Mouse (Mus musculus): ENCODE measurements around the gene Cdc42ep4. TPM values are rescaled to one million over a fixed set of nuclear protein-coding genes. Genes with fewer than 3 reads are reported as not detected.

The Cdc42ep4 gene
- total RNA-seq, 2 experiments from 2014 or later, result 42.1 to 46.9 TPM

DNA sequence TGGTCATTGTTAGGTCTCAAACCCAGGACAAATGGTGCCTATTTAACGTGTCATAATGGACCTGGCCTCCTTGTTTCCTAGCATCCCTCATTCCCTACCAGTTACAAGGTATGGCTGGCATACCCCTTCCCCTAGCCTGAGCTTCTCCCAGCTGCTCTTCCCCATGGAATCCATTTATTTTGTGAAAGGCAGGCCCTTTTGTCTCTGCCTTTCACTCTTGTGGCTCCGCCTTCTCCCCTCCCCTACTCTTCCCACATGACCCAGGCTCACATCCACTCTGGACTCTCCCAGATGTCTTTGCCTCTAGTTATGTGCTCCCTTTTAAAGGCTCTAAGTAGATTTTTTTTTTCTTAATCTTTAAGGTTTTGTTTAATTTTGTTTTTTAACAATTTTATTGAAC is 64.7 kb downstream of the Cdc42ep4 start:
- no peak for DNase-seq (ENCODE audit: low spot score in 2 of 2)

DNA sequence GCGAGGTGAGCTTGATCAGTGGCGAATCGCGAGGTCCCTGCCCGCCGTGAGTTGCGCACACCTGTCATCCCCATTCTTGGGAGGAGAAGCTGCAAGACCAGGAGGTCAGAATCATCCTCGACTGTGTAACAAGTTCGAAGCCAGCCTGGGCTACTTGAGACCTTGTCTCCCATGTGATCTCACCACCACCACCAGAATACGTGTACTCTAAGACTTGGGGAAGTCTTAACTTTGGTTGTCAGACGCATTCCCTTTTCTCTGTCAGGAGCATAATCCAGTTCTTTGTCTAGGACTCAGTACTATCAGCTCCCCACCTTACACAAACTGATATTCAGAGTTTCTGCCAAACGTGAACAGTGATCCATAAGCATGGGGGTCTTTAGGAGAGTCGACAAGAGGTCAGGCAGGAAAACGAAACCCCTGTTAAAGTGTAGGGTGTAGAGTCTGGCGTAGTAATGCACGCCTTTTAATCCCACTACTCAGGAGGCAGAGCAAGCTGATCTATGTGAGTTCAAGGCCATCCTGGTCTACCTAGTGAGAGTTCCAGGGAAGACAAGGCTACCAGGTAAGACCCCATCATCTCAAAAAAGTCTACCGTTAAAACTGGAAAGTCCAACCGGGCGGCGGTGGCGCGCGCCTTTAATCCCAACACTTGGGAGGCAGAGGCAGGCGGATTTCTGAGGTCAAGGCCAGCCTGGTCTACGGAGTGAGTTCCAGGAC is 66.8 kb downstream of the Cdc42ep4 start:
- no peak for DNase-seq (ENCODE audit: low spot score in 2 of 2)

DNA sequence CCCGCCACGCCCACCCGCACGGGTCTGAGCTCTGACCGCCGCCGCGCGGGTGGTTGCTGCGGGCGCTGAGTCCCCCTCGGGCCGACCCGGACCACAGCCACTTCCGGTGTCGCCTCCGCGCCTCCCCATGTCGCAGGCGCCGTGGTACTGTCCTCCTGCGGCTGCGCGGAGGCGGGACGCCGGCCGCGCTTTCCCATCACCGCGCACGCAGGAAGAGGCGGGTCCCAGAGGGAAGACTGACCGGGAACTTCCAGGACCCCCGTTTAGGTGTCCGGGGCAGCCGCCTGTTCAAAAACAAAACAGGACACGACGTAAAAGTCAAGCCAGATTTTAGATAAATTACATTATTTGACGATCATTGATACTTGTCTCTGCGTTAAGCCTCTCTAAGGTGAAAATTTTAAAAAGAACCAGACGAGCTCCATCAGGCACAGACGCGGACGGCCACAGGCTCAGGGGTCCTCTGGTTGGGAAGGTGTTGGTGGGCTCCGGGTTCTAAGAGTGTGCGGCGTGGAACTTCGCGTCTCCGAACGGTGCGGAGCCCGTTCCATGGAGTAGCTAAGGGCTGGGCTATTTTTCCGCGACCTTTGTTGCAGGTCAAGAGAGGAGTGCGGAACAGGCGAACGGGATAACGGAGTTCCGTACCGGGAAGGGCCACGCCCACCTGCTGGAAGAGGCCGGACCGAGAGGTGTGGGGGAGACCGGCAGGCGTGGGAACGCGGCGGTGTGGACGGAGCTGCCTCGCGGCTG is 67.5 kb downstream of the Cdc42ep4 start, which contains the start of the genes Fam104a and D11Wsu47e:
TSS of gene Fam104a (minus strand) at position 199 of the 750 bp plus-strand sequence.
TSS of gene D11Wsu47e (plus strand) at position 456 of the 750 bp plus-strand sequence.
- DNase-seq (ENCODE audit: low spot score in 2 of 2), result peak; percentile 97

DNA sequence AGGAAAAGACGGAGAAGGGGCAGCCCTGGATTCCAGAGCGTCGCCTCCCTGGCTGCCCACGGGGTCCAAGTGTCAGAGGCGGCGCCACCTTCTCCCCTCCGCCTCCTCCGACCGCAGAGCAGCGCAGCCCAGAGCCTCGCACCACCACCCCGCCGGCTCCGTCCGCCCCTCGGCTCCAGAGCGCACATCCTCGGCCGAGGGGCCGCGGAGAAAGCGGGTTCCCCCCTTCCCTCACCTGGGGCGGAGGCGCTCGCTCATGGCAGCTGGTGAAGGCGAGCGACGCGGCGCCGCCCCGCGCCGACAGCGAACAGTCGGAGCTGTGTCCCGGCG is 68.1 kb downstream of the Cdc42ep4 start:
- DNase-seq (ENCODE audit: low spot score in 2 of 2), result no peak

DNA sequence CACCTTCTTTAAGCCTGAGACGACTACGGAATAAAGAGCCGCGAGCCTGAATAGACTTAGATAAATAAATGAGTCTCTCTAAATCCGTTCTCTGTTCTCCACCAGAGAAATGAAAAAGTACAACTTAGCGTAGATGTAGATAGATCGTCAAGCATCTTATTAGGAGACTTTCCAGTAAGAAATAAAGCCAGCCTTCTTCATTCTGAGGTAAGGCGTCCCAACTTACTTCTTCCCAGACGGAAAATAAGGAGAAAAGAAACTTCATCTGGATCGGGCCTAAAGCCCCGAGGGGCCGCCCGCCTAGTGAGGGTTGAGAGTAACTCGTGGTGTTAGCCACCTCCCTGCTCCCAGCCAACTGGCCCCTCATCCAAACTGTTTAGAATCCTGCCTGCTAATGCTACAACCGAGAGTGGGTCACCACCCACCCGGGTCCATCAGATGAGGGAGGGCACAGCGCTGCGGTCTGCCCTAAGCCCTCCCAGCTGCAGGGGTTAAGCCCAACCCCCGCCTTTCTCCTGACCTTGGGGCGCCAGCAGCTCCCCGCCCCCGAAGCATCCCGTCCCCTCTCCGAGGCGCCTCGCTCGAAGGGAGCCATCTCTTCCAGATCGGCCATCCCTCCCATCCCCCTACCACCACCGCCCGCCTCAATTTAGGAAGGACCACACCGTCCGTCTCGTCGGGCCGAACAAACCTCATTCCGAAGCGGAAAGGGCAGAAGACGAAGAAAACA is 68.6 kb downstream of the Cdc42ep4 start:
- peak; percentile 29 to 48 for DNase-seq (ENCODE audit: low spot score in 2 of 2)

DNA sequence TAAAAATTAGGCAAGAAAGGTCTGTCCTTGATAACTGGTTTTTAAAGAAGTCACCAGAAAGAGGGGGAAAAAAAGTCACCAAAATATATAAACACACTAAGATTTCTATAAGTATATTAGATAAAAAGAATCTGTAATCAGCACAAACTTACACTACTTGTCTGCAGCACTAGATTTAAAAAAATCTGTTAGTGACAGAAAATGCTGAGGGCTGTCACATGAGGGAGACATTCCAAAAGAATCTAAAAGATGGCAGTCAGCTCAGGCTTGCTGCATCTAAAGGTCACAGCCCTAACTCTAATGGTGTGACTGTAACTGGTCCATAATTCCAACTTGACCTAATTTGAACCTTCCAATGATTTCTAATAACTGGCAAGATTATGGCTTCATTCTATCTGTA is 69.7 kb downstream of the Cdc42ep4 start:
- no peak for DNase-seq (ENCODE audit: low spot score in 2 of 2)

DNA sequence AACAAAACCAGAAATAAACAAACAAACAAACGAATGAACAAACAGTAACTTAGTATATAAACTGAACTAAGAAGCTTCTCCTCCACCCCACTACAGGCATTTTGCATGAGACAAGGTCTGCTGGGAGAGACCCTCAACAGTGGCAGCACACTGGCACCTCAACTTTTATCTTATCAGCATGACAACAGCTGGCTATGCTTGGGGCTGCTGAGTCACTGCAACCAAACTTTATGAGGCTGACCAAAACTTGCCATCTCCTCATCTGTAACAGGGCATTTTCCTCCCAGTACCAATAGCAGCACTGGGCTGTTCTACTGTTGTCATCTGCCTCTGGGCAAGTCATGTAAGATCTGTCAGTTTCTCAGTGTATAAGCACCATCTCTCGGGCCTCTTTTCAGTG is 70.7 kb downstream of the Cdc42ep4 start:
- DNase-seq (ENCODE audit: low spot score in 2 of 2), result no peak

DNA sequence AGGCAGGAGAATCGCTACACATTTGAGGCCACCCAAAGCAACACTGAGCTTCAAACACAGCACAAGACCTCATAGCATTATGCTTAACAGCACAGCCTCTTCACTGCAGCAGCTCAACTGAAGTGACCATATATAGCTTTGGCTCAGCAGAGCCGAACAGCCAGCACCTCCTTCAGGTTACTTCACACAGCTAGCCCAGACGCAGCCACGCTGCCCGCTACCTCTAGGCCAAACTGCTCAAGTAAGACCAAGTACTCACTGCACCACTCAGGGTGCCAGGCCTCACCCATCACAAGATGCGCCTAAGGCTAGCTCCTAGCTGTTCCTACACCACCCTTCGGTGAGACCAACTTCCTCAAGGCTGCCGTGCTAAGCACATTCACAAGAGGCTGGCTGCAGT is 73.3 kb downstream of the Cdc42ep4 start:
- DNase-seq (ENCODE audit: low spot score in 2 of 2), result no peak

DNA sequence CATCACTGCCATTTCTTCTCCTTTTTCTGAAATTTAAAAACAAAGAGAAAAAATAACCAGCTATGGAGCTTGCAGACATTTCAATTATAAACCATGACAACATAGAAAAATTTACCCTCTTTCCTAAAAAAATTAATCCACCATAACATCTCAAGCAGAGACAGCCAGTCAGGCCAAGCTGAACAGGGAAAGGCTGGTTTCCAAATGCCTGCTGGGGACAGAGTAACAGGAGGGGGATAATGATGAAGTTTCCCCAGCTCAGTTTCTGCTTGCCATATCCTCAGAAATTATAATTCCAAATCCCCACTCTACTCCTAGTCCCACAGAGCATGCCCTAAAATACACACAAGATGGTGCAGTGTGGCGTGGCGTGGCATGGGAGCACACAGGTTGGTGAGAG is 74.3 kb downstream of the Cdc42ep4 start:
- no peak for DNase-seq (ENCODE audit: low spot score in 2 of 2)

Other genes with a start within 250 kb of the Cdc42ep4 start
- 10 to 100 TPM; 32.9 to 35.8 TPM for gene Sstr2, start 132.5 kb downstream of the Cdc42ep4 start, total RNA-seq (2021)
- gene Cog1, start 102.7 kb downstream of the Cdc42ep4 start, total RNA-seq (2021), result 10 to 100 TPM; 42.5 to 46.2 TPM
- 10 to 100 TPM; 22.0 to 27.0 TPM for gene Slc39a11, start 101.8 kb downstream of the Cdc42ep4 start, total RNA-seq (2021)
- 10 to 100 TPM; 24.5 to 24.7 TPM for gene Fam104a, start 67.7 kb downstream of the Cdc42ep4 start, total RNA-seq (2021)
- gene D11Wsu47e, start 67.5 kb downstream of the Cdc42ep4 start, total RNA-seq (2021), result 10 to 100 TPM; 12.7 to 13.5 TPM
- gene Cpsf4l, start 41.9 kb downstream of the Cdc42ep4 start, total RNA-seq (2021), result not detected